Mouse (Mus musculus) left cerebral cortex, postnatal 14 days (tissue): ENCODE results near the gene Ccng2. TPM values are rescaled to one million over a fixed set of nuclear protein-coding genes. Genes with fewer than 3 reads are reported as not detected.

ENCODE experiments used
- DNase-seq, 2 experiments: peaks; one replicate each; pipeline ENCODE4 v3.0.0; 2021 to 2022; ENCODE audit warnings: low spot score in 2 of 2, mixed read lengths in 1 of 2
- intact Hi-C: fragments of 180-260 bp; cut with DNase I; formaldehyde crosslinking; loops from one replicate; pipeline ENCODE4 v1.15.1; 2025
- total RNA-seq, 2 experiments: library from RNA; stranded (reverse); gene quantifications; 2 replicates each; pipeline ENCODE4 v1.2.3; 2021

The Ccng2 gene
- total RNA-seq, 2 experiments from 2014 or later, result 38.4 to 40.9 TPM

- no peak for DNase-seq
- intact Hi-C loops, result no loop called here
These were observed 7.7 kb upstream of the Ccng2 start for GRCm38 (mm10) chr5:93259349-93259748.

DNA sequence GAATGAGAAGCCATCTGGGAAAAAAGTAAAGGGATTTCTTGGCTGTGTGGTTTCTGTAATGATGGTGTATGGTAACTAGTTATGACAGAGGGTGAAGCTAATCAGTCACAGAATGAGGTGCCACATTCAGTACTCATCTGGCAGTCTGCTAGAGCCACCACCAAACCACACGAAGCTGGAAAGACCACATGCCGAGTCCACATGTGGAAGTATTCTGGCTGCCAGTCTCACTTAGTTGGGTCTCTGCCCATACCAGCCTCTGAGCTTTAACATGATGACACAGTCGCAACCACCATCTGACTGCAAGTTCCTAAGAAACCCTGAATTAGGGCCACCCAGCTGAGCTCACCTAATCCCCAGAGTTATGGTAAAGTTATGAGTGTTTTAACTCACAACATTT, 6.1 kb upstream of the Ccng2 start:
- intact Hi-C loops, result no loop called here
- no peak for DNase-seq

- intact Hi-C loops, result no loop called here
- DNase-seq, result peak in 1 of 2 experiments; percentile 16
These were observed 4.3 kb upstream of the Ccng2 start for GRCm38 (mm10) chr5:93262751-93263150.

GRCm38 (mm10) chr5:93263396-93264075, 3.5 kb upstream of the Ccng2 start:
- no peak for DNase-seq
- intact Hi-C loops, result no loop called here

- intact Hi-C loops, result no loop called here
- no peak for DNase-seq
These were observed 2.8 kb upstream of the Ccng2 start for GRCm38 (mm10) chr5:93264136-93264700.

- DNase-seq, result no peak
- intact Hi-C loops, result no loop called here
These were observed 1.8 kb upstream of the Ccng2 start for GRCm38 (mm10) chr5:93265164-93265800.

- no peak for DNase-seq
- intact Hi-C loops, result no loop called here
These were observed 1.1 kb upstream of the Ccng2 start for GRCm38 (mm10) chr5:93265801-93266580.

DNA sequence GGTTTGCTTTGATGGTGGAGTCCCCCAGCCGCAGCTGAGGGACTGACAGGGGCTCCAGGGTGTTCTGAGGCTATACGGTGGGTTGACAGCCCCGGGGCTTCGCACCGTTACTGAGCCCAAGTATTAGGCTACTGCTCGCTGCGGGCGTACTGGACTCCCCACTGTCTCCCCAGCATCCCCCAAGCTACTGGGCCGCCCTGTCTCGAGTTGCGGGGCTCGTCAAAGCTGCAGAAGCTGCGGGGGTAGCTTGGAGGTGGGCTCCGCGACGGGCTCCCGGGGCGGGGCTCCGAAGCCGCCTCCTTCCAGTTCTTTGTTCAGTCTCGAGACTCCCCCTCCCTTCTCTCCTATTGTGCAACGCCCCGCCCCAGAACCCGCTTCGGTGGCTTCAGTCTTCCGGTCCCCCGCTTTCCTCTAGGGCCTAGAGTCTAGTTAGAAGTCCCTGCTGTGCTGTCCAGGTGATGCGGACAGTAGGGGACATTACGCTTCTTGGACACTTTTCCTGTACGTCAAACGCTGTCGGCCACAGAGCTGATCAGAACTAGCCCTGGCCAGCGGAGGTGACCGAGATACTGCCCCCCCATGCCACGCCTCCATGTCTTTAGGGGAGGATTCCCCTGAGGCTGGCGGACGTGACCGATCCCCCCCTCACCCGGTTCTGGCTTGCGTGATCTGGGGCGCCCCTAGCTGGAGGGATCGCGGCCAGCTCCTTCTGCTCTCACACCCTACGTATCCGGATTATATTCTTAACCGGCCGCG, 972 bp downstream of the Ccng2 start:
- DNase-seq, result peak; percentile 78 to 80
- intact Hi-C loops, result loop anchor here (1.0 kb wide), 2 partner anchors 62 to 88 kb away; partner anchors contain the start of genes 2010109A12Rik and Ccni

DNA sequence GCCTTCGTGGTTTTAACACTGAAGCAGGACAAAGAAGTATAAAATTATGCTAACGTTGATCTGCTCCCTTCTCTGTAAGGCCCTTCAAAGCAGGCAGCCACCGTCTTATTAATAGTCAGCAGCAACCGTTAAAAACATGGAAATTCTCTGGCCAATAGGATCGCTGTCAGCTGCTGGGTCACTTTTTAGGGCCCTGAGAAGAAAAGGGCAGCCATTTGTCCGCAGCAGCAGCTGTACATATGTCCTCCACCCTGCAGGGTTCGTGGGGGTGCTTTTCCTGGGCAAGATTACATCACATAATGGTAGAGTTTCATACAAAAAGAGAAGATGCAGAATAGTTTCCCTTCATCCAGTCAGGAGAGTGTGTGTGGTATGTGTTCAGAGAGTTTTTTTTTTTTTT, 3.0 kb downstream of the Ccng2 start:
- intact Hi-C loops, result loop anchor here (10.0 kb wide), 1 partner anchor 175 kb away; the partner anchor contains the start of gene Sept11

GRCm38 (mm10) chr5:93270721-93271120, 3.7 kb downstream of the Ccng2 start:
- DNase-seq, result no peak
- intact Hi-C loops, result loop anchor here (10.0 kb wide), 1 partner anchor 176 kb away; the partner anchor contains the start of gene Sept11

More for the DNA sequence above, 3.0 kb downstream of the Ccng2 start:
- no peak for DNase-seq

DNA sequence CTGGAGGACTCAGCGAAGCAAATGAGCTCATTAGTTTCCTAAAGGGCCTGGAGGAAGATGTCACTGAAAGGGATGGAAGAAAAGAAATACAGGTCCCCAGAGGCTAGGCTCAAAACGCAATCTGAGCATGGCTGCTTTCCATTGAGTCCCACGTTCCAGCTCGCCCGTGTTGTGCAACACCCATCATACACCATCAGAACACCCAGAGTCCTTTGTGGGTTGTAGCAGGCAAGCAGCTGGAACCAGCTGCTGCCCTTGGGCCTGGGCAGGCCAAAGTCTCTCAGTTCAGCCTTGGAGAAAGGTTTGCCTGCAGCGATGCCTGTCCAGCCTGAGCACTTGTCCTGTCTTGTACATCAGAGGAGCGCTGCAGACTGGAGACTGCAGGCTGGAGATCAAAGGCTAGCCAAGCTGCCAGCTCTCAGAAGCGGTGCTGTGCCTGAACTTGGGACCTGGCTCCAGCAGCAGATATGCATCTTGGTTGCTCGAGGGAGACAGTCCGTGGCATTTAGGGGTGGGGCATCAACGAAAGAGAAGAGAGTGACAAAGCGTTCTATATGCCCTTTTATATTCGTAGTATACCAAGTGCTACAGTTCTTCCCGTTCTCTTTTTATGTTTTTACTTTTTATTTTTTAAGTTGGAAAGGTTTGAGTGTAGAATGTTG, 15.5 kb downstream of the Ccng2 start:
- no peak for DNase-seq
- intact Hi-C loops, result no loop called here

DNA sequence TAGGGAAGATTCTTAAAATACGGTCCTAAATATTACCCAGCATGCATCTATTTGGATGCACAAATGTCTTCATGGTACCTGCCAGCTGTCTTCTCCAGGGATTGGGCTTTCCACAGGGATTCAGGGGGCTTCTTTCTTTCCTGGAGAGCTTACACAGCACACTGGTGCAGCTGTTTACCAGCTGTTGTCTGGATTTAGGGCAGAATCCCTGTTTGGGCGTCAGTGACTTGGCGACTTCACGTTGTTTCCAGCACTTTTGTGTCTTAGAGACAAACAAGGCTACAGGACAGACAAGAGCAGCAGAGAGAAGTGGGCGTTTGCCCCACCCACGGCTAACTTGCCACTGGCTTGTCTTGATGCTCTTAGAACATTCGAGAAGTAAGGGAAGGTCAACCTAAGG, 16.1 kb downstream of the Ccng2 start:
- DNase-seq, result no peak
- intact Hi-C loops, result no loop called here

GRCm38 (mm10) chr5:93288553-93288952, 21.5 kb downstream of the Ccng2 start:
- intact Hi-C loops, result no loop called here
- DNase-seq, result no peak

DNA sequence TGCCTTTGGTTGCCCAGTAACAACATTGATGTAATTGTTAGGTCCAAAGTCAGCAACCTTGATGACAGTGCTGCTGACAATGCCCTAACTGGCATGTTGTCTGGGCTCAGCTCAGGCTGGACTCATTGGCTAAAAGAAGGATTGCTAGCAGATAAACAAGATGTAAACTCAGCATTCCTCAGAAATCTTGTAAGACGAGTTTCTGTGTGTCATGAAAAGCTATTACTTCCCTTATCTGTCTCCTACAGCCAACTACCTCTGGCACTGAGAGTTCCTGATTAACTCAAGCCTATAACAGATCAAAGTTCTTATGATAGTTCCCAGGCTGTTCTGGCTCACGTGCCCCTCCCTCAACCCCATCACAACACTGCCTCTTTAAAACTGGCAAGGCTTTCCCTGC, 23.2 kb downstream of the Ccng2 start:
- intact Hi-C loops, result no loop called here

GRCm38 (mm10) chr5:93296341-93296746, 29.3 kb downstream of the Ccng2 start:
- intact Hi-C loops, result no loop called here
- DNase-seq, result no peak

More for the DNA sequence above, 23.2 kb downstream of the Ccng2 start:
- DNase-seq, result no peak

DNA sequence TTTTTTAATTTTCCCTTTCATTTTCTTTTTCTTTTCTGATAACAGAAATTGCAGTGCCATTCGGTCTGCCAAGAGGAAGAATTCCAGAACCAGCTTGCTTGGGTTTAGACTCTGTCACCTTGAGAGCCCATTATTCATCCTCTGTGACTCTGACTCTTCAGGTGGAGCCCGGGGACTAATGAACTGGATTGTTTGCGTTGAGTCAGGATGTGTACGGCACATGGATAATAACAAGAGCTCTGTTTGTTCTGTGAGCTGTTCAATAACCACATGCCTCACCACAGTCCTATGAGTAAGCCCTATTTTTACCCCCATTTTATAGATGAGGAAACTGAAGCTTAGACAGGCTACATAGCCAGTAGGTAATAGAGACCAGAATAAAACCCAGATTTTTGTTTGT, 29.7 kb downstream of the Ccng2 start:
- intact Hi-C loops, result no loop called here
- no peak for DNase-seq

GRCm38 (mm10) chr5:93297311-93297710, 30.3 kb downstream of the Ccng2 start:
- DNase-seq, result no peak
- intact Hi-C loops, result no loop called here

DNA sequence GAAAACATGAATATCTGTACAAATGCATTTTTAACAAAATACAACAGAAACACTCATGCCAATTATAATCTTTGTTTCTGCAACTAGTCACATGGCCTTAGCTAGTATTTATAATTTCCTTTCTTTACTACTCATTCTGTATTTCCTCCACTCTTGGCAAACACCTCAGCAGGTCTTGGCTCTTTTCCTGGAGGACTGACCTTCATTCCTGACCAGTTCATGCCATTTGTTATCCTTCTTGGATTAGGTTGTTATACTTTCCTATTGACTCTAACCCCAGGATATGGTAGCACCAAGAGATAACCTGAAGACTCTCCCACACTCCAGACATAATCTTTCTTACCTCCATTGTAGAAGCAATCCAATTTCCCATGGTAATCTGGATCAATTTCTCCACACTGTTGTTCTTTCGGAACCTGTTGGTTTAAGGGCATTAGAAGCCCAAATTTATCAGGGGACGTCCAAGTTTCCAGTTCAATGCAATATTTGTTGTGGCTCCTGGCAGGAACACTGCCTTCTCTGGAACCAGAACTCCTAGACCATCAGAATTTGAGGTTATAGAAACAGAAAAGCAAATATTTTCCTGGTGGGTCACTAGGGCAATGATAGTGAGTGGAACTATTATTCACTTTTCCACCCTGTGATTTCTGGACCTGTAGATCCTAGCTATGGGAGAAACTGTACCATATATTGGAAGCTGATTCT, 38.2 kb downstream of the Ccng2 start:
- no peak for DNase-seq
- intact Hi-C loops, result no loop called here
